Mouse (Mus musculus) neural tube, embryonic 10.5 days (tissue): ENCODE data around the gene Casd1.
A peak's percentile ranks its signal among the peaks of the same experiment; 100 is the strongest.

ENCODE experiments used
- DNase-seq: peaks from one replicate; pipeline ENCODE4 v3.0.0-alpha.2; 2017; ENCODE audit warnings: low spot score; ENCODE audit errors: extremely low spot score

The Casd1 gene

GRCm38 (mm10) chr6:4600658-4601296 lies at the start of gene Casd1:
TSS of gene Casd1 (plus strand) at chr6:4600839.
- peak; percentile 86 for DNase-seq

GRCm38 (mm10) chr6:4555366-4555765 lies 45.3 kb upstream of the Casd1 start:
- no peak for DNase-seq

- no peak for DNase-seq
These were observed 43.6 kb upstream of the Casd1 start for GRCm38 (mm10) chr6:4557086-4557485.

- DNase-seq = peak; percentile 65
These were observed 43.0 kb upstream of the Casd1 start for GRCm38 (mm10) chr6:4557678-4558077.

- DNase-seq = peak; percentile 43
These were observed 39.5 kb upstream of the Casd1 start for GRCm38 (mm10) chr6:4561156-4561555.

GRCm38 (mm10) chr6:4561621-4562020 lies 39.0 kb upstream of the Casd1 start:
- DNase-seq = no peak

- no peak for DNase-seq
These were observed 38.2 kb upstream of the Casd1 start for GRCm38 (mm10) chr6:4562401-4562800.

GRCm38 (mm10) chr6:4563477-4563876 lies 37.2 kb upstream of the Casd1 start:
- DNase-seq = no peak

- peak; percentile 50 for DNase-seq
These were observed 30.2 kb upstream of the Casd1 start for GRCm38 (mm10) chr6:4570412-4570811.

GRCm38 (mm10) chr6:4577756-4578155 lies 22.9 kb upstream of the Casd1 start:
- no peak for DNase-seq

GRCm38 (mm10) chr6:4578343-4578742 lies 22.3 kb upstream of the Casd1 start:
- DNase-seq = no peak

GRCm38 (mm10) chr6:4579620-4580019 lies 21.0 kb upstream of the Casd1 start:
- DNase-seq = no peak

- no peak for DNase-seq
These were observed 17.2 kb upstream of the Casd1 start for GRCm38 (mm10) chr6:4583485-4583884.

- no peak for DNase-seq
These were observed 12.7 kb upstream of the Casd1 start for GRCm38 (mm10) chr6:4587946-4588345.

- no peak for DNase-seq
These were observed 11.9 kb upstream of the Casd1 start for GRCm38 (mm10) chr6:4588722-4589121.

- no peak for DNase-seq
These were observed 10.6 kb upstream of the Casd1 start for GRCm38 (mm10) chr6:4590089-4590488.

- DNase-seq = no peak
These were observed 2.9 kb upstream of the Casd1 start for GRCm38 (mm10) chr6:4597711-4598110.

- no peak for DNase-seq
These were observed 468 bp upstream of the Casd1 start for GRCm38 (mm10) chr6:4600085-4600657.

GRCm38 (mm10) chr6:4601297-4601931 lies 775 bp downstream of the Casd1 start:
- DNase-seq = no peak

GRCm38 (mm10) chr6:4602012-4602411 lies 1.4 kb downstream of the Casd1 start:
- no peak for DNase-seq

- no peak for DNase-seq
These were observed 5.8 kb downstream of the Casd1 start for GRCm38 (mm10) chr6:4606394-4606793.

- no peak for DNase-seq
These were observed 9.7 kb downstream of the Casd1 start for GRCm38 (mm10) chr6:4610216-4610896.
